Mouse (Mus musculus) limb, embryonic 11.5 days (tissue): ENCODE data around the gene Pknox2. TPM values are rescaled to one million over a fixed set of nuclear protein-coding genes. Genes with fewer than 3 reads are reported as not detected.

Source experiments
- ATAC-seq: fragments of 200-750 bp; cut with Nextera tagmentation; 2 replicates; pipeline ENCODE4 v1.8.0; 2017; ENCODE audit warnings: low read depth; ENCODE audit not compliant: insufficient number of reproducible peaks, low FRiP score, low TSS enrichment
- DNase-seq: peaks from one replicate; pipeline ENCODE4 v3.0.0-alpha.2; 2015; ENCODE audit warnings: low spot score
- H3K27ac ChIP-seq: fragments of 300-500 bp; sonication (generic); replicated peaks from 2 replicates; pipeline ENCODE4 v1.5.1; 2014; ENCODE audit warnings: low read depth, mild to moderate bottlenecking, low read length
- H3K27me3 ChIP-seq: fragments of 300-500 bp; sonication (generic); 2 replicates; pipeline ENCODE4 v1.6.1; 2014; ENCODE audit warnings: mild to moderate bottlenecking, low read length, mixed read lengths; ENCODE audit not compliant: control insufficient read depth, insufficient read depth
- H3K36me3 ChIP-seq: fragments of 300-500 bp; sonication (generic); 2 replicates; pipeline ENCODE4 v1.6.1; 2014; ENCODE audit warnings: mild to moderate bottlenecking, low read length, moderate library complexity, mixed read lengths; ENCODE audit not compliant: control insufficient read depth, insufficient read depth
- H3K4me1 ChIP-seq: fragments of 300-500 bp; sonication (generic); 2 replicates; pipeline ENCODE4 v1.6.1; 2014; ENCODE audit warnings: low read length, mixed read lengths; ENCODE audit not compliant: control insufficient read depth, insufficient read depth
- H3K4me2 ChIP-seq: fragments of 300-500 bp; sonication (generic); 2 replicates; pipeline ENCODE4 v1.6.1; 2014; ENCODE audit warnings: low read depth, mild to moderate bottlenecking, moderate library complexity; ENCODE audit not compliant: severe bottlenecking
- H3K4me3 ChIP-seq: fragments of 300-500 bp; sonication (generic); 2 replicates; pipeline ENCODE4 v1.5.1; 2014; ENCODE audit warnings: low read depth, low read length
- H3K9ac ChIP-seq: fragments of 300-500 bp; sonication (generic); 2 replicates; pipeline ENCODE4 v1.6.1; 2014; ENCODE audit warnings: mild to moderate bottlenecking, low read length
- H3K9me3 ChIP-seq: fragments of 300-500 bp; sonication (generic); 2 replicates; pipeline ENCODE4 v1.6.1; 2016; ENCODE audit warnings: low read length; ENCODE audit not compliant: control insufficient read depth
- WGBS: fragments of 180-500 bp; shearing (Covaris S2); extraction: QIAGEN DNeasy Blood & Tissue Kit; methylation state at CpG from one replicate; pipeline ENCODE4 v1.1.7; 2014; 5-methylcytosine and 5-hydroxymethylcytosine counted together
- polyA plus RNA-seq: library from polyadenylated mRNA; unstranded; fragments of >200 nt; fragmentation: Nextera tagmentation; extraction: Ambion mirVana; gene quantifications from 2 replicates; pipeline ENCODE4 v1.2.1, GENCODE M21; 2014

The Pknox2 gene
- polyA plus RNA-seq, 1 experiment from 2014 or later, result 11.3 TPM

DNA sequence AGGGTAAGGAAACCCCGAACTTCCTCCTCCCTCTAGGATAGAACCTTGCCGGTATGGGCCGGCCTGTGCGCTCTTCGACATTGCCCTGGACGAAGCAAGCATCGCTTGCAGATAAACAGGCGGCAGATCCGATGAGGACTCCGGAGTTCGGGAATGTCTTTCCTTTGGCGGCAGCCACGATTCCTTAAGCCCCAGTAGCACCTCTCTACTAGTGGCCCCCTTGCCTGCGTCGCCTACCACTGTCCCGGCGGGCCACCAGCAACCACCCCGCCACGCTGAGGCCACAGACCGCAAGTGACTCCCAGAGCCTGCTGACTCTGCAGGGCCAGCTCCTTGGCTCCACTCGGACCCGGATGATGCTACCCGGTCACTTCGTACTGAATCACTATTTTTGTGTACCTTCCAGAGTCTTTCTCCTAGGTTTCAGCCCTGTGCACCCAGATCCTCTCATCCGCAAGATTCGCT lies 2.0 kb downstream of the Pknox2 start:
- under 1% methylated on average over 26 of the region's 26 CpGs for WGBS
- peak overlapping the region; percentile 67 for H3K4me3 ChIP-seq

DNA sequence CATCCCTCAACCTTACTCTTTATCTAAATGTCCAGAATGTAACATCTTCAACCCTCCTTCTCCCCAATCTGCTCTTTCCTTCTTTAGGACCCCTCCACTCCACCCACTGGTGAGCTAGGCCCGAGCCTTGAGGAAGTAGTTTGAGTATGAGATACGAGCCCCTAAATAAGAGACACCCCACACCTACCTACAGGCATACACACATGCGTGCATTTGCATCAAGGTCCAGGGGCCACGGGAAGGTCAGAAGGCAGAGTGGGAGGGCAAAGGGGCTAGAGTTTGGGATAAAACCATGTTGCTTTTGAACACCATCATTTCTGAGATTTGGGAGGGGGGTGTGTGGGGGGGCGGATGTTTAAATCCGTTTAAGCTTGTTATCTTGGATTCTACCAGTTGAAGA lies 2.5 kb downstream of the Pknox2 start:
- Histone ChIP-seq H3K4me3 (peak overlapping the region; percentile 67), H3K4me1 (peaks cover 51% of the 10 kb centered on the region), H3K36me3 (no peaks in the 10 kb centered on the region), H3K27ac (peak overlapping the region; percentile 33; the same call in 1 of the 2 replicates), H3K27me3 (peaks cover 19% of the 10 kb centered on the region), H3K9me3 (no peaks in the 10 kb centered on the region), H3K9ac (peak overlapping the region; percentile 83), H3K4me2 (peak overlapping the region; percentile 94)
- DNase-seq (no peak), ATAC-seq (no peak)
- WGBS, result 1% methylated on average over 6 of the region's 6 CpGs

More for the DNA sequence above, 2.0 kb downstream of the Pknox2 start:
- H3K27ac ChIP-seq, result no peak overlapping the region
- H3K4me1 ChIP-seq, result peaks cover 46% of the 10 kb centered on the region
- no peaks in the 10 kb centered on the region for H3K9me3 ChIP-seq
- DNase-seq, result no peak
- no peaks in the 10 kb centered on the region for H3K36me3 ChIP-seq
- H3K4me2 ChIP-seq, result peak overlapping the region; percentile 94
- H3K27me3 ChIP-seq, result peaks cover 20% of the 10 kb centered on the region
- no peak for ATAC-seq
- peak overlapping the region; percentile 83 for H3K9ac ChIP-seq

DNA sequence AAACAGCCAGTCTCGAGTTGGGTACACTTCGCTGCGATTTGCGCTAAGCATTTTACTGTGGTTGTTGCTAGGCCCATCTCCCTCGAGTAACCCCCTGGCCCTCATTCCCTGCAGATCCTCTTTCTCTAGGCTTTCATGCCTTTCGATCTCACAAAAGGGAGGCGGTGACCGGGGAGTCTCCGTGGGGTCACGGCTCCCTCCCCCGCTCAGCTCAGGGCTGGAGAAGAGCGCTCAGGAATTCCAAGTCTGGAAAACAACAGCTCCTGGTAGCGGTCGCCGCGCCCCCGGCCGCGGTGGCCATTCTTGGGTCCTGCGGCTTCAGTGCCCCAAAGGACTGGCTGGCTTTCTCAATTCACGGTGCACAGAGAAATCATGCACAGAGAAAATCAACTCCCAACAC lies 3.0 kb downstream of the Pknox2 start:
- ATAC-seq (no peak), DNase-seq (peak; percentile 80)
- WGBS, result 1% methylated on average over 21 of the region's 21 CpGs
- peaks cover 17% of the 10 kb centered on the region for H3K27me3 ChIP-seq
- H3K27ac ChIP-seq, result peak overlapping the region; percentile 33
- no peaks in the 10 kb centered on the region for H3K9me3 ChIP-seq
- H3K36me3 ChIP-seq, result no peaks in the 10 kb centered on the region
- H3K9ac ChIP-seq, result no peak overlapping the region
- peaks cover 56% of the 10 kb centered on the region for H3K4me1 ChIP-seq
- H3K4me3 ChIP-seq, result peak overlapping the region; percentile 67
- peak overlapping the region; percentile 94 for H3K4me2 ChIP-seq

DNA sequence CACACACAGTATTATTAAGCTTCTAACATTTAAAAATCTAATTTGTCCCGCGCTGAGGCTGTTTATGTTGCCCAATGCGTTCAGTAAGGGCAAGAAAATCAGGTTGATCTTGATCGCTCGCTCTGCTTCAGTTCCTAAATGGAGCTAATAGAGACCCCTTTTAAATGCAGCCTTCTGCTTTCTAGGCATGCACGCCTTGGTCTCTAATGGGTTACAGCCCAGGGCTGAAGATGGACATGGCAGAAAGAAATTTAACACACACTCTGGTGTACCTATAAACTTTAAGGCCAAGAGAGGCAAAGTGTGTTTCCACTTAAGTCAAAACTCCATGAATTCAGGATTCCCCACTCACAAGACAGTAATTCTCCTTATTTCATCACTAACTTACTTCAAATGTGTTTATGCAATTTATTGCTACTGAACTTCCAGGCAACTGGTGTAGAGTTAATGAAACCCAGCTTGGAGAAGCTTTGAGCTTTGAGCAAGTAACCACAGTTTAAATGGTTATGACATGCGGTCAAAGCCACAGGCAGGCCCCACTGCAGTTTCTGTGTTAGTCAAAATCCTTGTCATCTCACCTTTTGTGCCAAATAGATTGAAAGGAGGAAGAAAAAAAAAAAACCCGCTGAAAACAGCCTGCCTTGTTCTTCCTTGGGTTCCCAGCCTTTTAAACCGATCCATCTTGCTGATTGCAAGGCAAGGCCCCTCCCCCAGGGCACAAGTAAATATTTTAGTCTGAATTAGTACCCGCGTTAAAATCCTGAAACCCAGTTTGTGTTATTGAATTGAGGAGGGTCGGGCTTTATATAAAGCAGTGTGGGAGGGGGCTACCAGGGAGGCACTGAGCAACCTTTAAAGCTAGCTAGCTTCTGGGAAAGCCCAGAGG lies 3.9 kb downstream of the Pknox2 start:
- no peaks in the 10 kb centered on the region for H3K9me3 ChIP-seq
- H3K27me3 ChIP-seq, result peaks cover 9% of the 10 kb centered on the region
- peak overlapping the region; percentile 94 for H3K4me2 ChIP-seq
- H3K27ac ChIP-seq, result peak overlapping the region; percentile 59; the same call in 1 of the 2 replicates
- H3K36me3 ChIP-seq, result no peaks in the 10 kb centered on the region
- no peak overlapping the region for H3K4me3 ChIP-seq
- no peak for ATAC-seq
- 5% methylated on average over 12 of the region's 12 CpGs for WGBS
- peaks cover 61% of the 10 kb centered on the region for H3K4me1 ChIP-seq
- no peak overlapping the region for H3K9ac ChIP-seq
- DNase-seq, result peak; percentile 67

DNA sequence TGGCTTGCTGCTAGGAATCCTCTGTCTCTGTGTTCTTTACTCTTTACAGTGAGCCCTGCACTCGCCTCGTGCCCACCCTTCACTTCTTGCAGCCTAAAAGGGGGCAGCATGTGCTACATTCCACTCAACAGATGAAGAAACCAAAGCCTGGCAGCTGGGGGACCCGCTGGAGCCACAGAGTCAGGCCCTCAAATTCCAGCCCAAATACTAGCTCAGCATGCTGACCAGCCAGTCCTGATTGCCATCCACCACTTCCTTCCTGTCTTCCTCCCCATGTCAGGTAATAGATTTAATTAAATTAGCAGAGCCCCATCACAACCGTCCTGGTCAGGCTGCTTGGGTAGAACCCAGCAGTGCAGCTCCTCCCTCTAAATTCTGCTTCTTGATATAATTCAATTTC lies 5.1 kb downstream of the Pknox2 start:
- no peak overlapping the region for H3K27ac ChIP-seq
- H3K9ac ChIP-seq, result no peak overlapping the region
- no peak overlapping the region for H3K4me2 ChIP-seq
- H3K4me1 ChIP-seq, result peaks cover 61% of the 10 kb centered on the region
- no peaks in the 10 kb centered on the region for H3K9me3 ChIP-seq
- H3K4me3 ChIP-seq, result no peak overlapping the region
- H3K27me3 ChIP-seq, result no peaks in the 10 kb centered on the region
- 7% methylated on average over 4 of the region's 4 CpGs for WGBS
- no peak for ATAC-seq
- DNase-seq, result no peak
- H3K36me3 ChIP-seq, result no peaks in the 10 kb centered on the region

DNA sequence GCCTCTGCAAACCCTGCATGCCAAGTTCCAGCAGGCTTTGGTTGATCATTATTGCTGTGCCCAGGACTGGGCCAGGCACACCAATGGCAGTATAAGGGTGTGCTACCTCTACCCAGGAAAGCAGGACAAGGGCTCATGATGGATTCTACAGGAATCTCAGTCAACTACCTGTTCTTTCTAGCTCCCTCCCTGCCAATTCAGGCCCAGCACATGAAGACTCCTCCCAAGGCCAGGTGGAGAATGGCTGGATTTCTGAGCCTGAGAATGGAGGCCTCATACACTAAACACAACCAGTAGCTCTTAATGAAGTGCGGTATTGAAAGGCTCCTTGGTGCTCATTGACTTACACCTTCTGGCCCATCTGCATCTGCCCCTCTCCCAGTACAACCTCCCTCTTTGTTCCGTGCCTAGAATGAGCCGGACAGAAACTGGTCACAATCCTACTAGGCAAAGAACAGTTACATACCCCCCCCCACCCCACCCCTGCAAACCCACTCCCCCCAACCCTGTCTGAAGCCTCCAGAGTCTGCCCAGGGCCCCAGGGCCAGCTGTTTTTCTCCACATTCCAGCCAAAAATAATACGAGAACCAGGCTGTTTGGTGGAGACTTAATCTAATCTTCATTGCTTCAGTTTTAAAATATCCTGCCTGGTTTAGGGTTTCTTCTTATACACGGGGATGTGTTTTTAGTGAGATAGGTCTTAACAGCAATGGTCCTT lies 6.6 kb downstream of the Pknox2 start:
- Histone ChIP-seq H3K9me3 (no peaks in the 10 kb centered on the region), H3K9ac (no peak overlapping the region), H3K4me2 (no peak overlapping the region; the same call in 1 of the 2 replicates), H3K4me3 (no peak overlapping the region), H3K4me1 (peaks cover 60% of the 10 kb centered on the region), H3K27me3 (no peaks in the 10 kb centered on the region; the same call in 1 of the 2 replicates), H3K27ac (0 out of 2 replicates have a peak overlapping the region, but pooled peaks have one; percentile 14), H3K36me3 (no peaks in the 10 kb centered on the region)
- ATAC-seq, result no peak
- DNase-seq, result no peak
- WGBS, result 24% methylated on average over 5 of the region's 5 CpGs

DNA sequence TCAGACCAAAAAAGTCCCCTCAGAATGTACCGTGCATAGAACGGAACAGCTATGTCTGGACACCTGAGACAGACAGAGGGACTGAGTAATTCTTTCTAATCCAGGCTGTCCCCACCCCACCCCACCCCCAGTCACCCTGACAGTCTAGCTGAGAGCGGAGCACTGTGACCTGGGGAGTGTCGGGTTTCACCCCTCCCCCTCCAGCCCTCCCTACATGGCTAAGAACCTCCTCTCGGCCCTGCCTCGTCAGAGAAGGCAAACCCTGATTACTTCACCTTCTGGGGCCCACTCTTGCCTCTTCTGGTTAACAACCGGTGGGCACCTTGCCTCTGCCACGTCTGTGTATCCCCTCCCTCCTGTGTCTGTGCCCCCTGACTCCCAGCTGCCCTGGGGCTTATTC lies 7.7 kb downstream of the Pknox2 start:
- Histone ChIP-seq H3K4me1 (peaks cover 51% of the 10 kb centered on the region), H3K4me3 (no peak overlapping the region), H3K4me2 (peak overlapping the region; percentile 36), H3K36me3 (no peaks in the 10 kb centered on the region), H3K9me3 (no peaks in the 10 kb centered on the region), H3K9ac (no peak overlapping the region), H3K27me3 (no peaks in the 10 kb centered on the region; the same call in 1 of the 2 replicates), H3K27ac (peak overlapping the region; percentile 47; the same call in 1 of the 2 replicates)
- 0% methylated on average over 8 of the region's 8 CpGs for WGBS
- DNase-seq (peak; percentile 77), ATAC-seq (peak; percentile 71)

DNA sequence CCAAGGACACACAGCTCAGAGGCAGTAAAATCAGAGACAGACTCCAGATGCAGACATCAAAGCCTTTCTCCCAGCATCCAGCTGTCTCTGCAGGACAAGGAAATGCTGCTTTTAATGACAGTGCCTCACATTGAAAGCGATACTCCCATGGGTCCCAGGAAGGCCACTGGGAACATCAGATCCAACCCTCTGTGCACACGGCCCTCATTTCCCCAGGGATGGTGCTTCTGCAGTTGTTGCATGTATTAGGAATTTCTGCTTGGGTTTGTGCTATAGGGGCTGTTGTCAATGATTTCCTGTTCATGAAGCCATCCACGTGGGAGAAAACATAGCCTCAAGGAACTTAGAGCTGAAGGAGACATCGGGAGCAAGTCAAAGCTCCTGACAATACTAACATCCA lies 8.3 kb downstream of the Pknox2 start:
- WGBS, result 26% methylated on average over 4 of the region's 4 CpGs
- Histone ChIP-seq H3K4me3 (no peak overlapping the region), H3K9ac (no peak overlapping the region), H3K9me3 (no peaks in the 10 kb centered on the region), H3K4me2 (no peak overlapping the region), H3K4me1 (peaks cover 47% of the 10 kb centered on the region), H3K27me3 (no peaks in the 10 kb centered on the region; the same call in 1 of the 2 replicates), H3K27ac (no peak overlapping the region), H3K36me3 (no peaks in the 10 kb centered on the region)
- ATAC-seq (no peak), DNase-seq (no peak)
